In genomic region chr11:58994337-58994826, GRCm38 (mm10) we compare ENCODE assay signal across 8 mouse cellular contexts. TPM values are rescaled to one million over a fixed set of nuclear protein-coding genes. Genes with fewer than 3 reads are reported as not detected.
DNase-seq lines count a peak whose midpoint lies in the region; ATAC-seq lines count a peak whose summit lies in the region.

No protein-coding gene starts in this region.

- peaks cover 87% of the 10 kb centered on the region for H3K4me1 ChIP-seq in heart, embryonic 16.5 days (ENCODE audit: control insufficient read depth, insufficient read depth, low read length)

- WGBS in heart, embryonic 16.5 days: 8% methylated on average over 35 of the region's 35 CpGs

- no peaks in the 10 kb centered on the region for H3K27me3 ChIP-seq in heart, embryonic 16.5 days (ENCODE audit: control insufficient read depth, insufficient read depth, low read length)

- peak overlapping the region; percentile 59 for H3K27ac ChIP-seq in heart, embryonic 16.5 days (ENCODE audit: low read length)

- peak overlapping the region; percentile 61 for H3K4me2 ChIP-seq in heart, embryonic 16.5 days (ENCODE audit: low read depth, low read length)

- H3K9me3 ChIP-seq in heart, embryonic 16.5 days (replicated peaks; ENCODE audit: control insufficient read depth, low read length): no peaks in the 10 kb centered on the region

- peak; percentile 33 to 34 for DNase-seq in spleen, adult 18-20 months
- DNase-seq in spleen, adult 12 weeks (ENCODE audit: low spot score): no peak
- DNase-seq in cerebellum, postnatal 25 days: peak; percentile 57 to 69
- peak; percentile 73 to 81 for DNase-seq in kidney, postnatal 36 days
- peak; percentile 59 to 80 for DNase-seq in spleen, postnatal 4 days (ENCODE audit: low spot score in 2 of 2)
- DNase-seq in MN1 (ENCODE audit: low spot score): no peak

- peak; percentile 18; the same call in 1 of the 2 replicates for ATAC-seq in heart, embryonic 16.5 days (replicated peaks; ENCODE audit: extremely low read depth, insufficient read depth, low FRiP score)
- peak; percentile 63 for ATAC-seq in megakaryocyte progenitor cell, adult 5-6 weeks (replicated peaks; ENCODE audit: poor library complexity)

- peaks cover 5% of the 10 kb centered on the region; the same call in 1 of the 2 replicates for H3K36me3 ChIP-seq in heart, embryonic 16.5 days (ENCODE audit: control insufficient read depth, insufficient read depth)

- H3K9ac ChIP-seq in heart, embryonic 16.5 days (ENCODE audit: low read length): peak overlapping the region; percentile 65

- H3K4me3 ChIP-seq in heart, embryonic 16.5 days (ENCODE audit: low read length): peak overlapping the region; percentile 30

RNA-seq across cellular contexts. Expression of gene Trim11, which starts 16.5 kb away (rescaled TPM):
- polyA plus RNA-seq in heart, embryonic 16.5 days (2015; fragmentation: Nextera tagmentation; extraction: Ambion mirVana): 37.1 and 40.3 TPM in 2 replicates
- 24.0 and 25.0 TPM in 2 replicates for total RNA-seq in megakaryocyte progenitor cell, adult 5-6 weeks (2015)
- total RNA-seq in megakaryocyte progenitor cell, adult 5-6 weeks (2017): 25.9 and 32.8 TPM in 2 replicates

RNA-seq across cellular contexts. Expression of gene Hist3h2a, which starts 39.9 kb away (rescaled TPM):
- polyA plus RNA-seq in heart, embryonic 16.5 days (2015; fragmentation: Nextera tagmentation; extraction: Ambion mirVana): 33.9 and 35.2 TPM in 2 replicates
- 19.4 and 20.2 TPM in 2 replicates for total RNA-seq in megakaryocyte progenitor cell, adult 5-6 weeks (2015)
- 223 and 238 TPM in 2 replicates for total RNA-seq in megakaryocyte progenitor cell, adult 5-6 weeks (2017)

RNA-seq across cellular contexts. Expression of gene Trim17, which starts 39.9 kb away (rescaled TPM):
- polyA plus RNA-seq in heart, embryonic 16.5 days (2015; fragmentation: Nextera tagmentation; extraction: Ambion mirVana): 0.26 and 0.39 TPM in 2 replicates
- total RNA-seq in megakaryocyte progenitor cell, adult 5-6 weeks (2015): 0.10 TPM in 1 of 2 replicates, not detected in the other
- total RNA-seq in megakaryocyte progenitor cell, adult 5-6 weeks (2017): not detected in 2 replicates

RNA-seq across cellular contexts. Expression of gene Hist3h2ba, which starts 45.7 kb away (rescaled TPM):
- polyA plus RNA-seq in heart, embryonic 16.5 days (2015; fragmentation: Nextera tagmentation; extraction: Ambion mirVana): 21.8 and 27.5 TPM in 2 replicates
- 1.6 and 1.9 TPM in 2 replicates for total RNA-seq in megakaryocyte progenitor cell, adult 5-6 weeks (2015)
- 1.8 and 2.3 TPM in 2 replicates for total RNA-seq in megakaryocyte progenitor cell, adult 5-6 weeks (2017)

RNA-seq across cellular contexts. Expression of gene Rnf187, which starts 55.7 kb away (rescaled TPM):
- polyA plus RNA-seq in heart, embryonic 16.5 days (2015; fragmentation: Nextera tagmentation; extraction: Ambion mirVana): 172 and 176 TPM in 2 replicates
- total RNA-seq in megakaryocyte progenitor cell, adult 5-6 weeks (2015): 65.8 and 66.4 TPM in 2 replicates
- total RNA-seq in megakaryocyte progenitor cell, adult 5-6 weeks (2017): 70.6 and 83.6 TPM in 2 replicates

Comparison
In these comparisons a context has a peak if more than half of its experiments do, and no peak if none do; other contexts are left out.
1. DNase-seq: peak in spleen, adult 18-20 months (2 of 2), cerebellum, postnatal 25 days (2 of 2), kidney, postnatal 36 days (2 of 2) and spleen, postnatal 4 days (2 of 2); none in spleen, adult 12 weeks (single experiment) and MN1 (single experiment).